Mouse (Mus musculus): Measurements from ENCODE around the gene Phf11d. TPM values are rescaled to one million over a fixed set of nuclear protein-coding genes. Genes with fewer than 3 reads are reported as not detected.
"Not testable (repeated sequence)": the region's sequence is repeated elsewhere in the genome, so short reads cannot be mapped to it uniquely, and the experiment has no call there.

The Phf11d gene
- 0.21 and 0.28 TPM in 2 replicates for polyA plus RNA-seq (2016; fragmentation: Nextera tagmentation; extraction: Ambion mirVana)

GRCm38 (mm10) chr14:59365244-59365644 is at the start of gene Phf11d:
TSS of gene Phf11d (minus strand) at chr14:59365470.
- WGBS: 78% methylated on average over 6 of the region's 6 CpGs
- Histone ChIP-seq H3K4me3 (no peak within 1 kb of the TSS), H3K4me1 (peaks cover 7% of the 10 kb centered on the region), H3K9me3 (no peaks in the 10 kb centered on the region), H3K27me3 (ENCODE audit: insufficient read depth, poor library complexity, severe bottlenecking) (no peaks in the 10 kb centered on the region), H3K36me3 (no peaks in the 10 kb centered on the region), H3K27ac (no peak within 1 kb of the TSS)
- no peak for DNase-seq (ENCODE audit: low spot score)

DNA sequence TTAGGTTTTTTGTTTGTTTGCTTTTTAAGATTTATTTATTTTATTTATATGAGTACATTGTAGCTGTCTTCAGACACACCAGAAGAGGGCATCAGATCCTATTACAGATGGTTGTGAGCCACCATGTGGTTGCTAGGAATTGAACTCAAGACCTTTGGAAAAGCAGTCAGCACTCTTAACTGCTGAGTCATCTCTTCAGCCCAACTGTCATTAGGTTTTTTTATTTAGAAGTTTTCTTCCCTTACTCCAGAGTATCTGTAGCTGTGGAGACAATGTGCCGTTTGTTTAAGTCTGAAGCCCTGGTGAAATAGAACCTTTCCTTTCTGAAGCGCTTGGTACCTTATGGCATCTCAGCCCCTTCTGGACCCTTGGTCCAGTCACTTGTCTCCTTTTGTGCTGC is 49.7 kb upstream of the Phf11d start:
- not testable (repeated sequence) for H3K27me3 ChIP-seq (ENCODE audit: insufficient read depth, poor library complexity, severe bottlenecking); H3K4me1 ChIP-seq; DNase-seq (ENCODE audit: low spot score); H3K4me3 ChIP-seq; H3K27ac ChIP-seq; H3K9me3 ChIP-seq
- 92% methylated on average over 2 of the region's 2 CpGs for WGBS
- peaks cover 31% of the 10 kb centered on the region; the same call in 1 of the 2 replicates for H3K36me3 ChIP-seq

DNA sequence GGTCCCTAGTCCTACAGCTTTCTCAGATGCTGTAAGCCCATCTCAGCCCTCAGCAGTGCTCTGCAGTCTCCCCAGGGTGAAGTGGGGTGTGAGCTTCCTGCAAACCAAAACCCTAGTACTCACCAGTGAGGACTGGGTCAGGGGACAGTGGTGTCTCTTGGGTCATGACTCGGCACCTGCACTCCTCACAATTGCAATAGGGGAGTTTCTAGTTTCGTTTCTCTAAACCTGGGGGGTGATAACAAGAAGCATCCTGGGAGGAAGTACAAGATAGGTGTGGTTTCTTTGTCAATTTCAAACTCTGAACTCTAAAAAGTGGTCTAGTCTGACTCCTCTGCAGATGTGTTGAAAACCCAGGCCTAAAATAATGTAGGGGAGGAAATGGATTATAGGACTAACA is 31.7 kb upstream of the Phf11d start:
- no peaks in the 10 kb centered on the region for H3K27me3 ChIP-seq (ENCODE audit: insufficient read depth, poor library complexity, severe bottlenecking)
- DNase-seq (ENCODE audit: low spot score): no peak
- no peak overlapping the region for H3K27ac ChIP-seq
- H3K36me3 ChIP-seq: 0 out of 2 replicates have a peak, but pooled peaks cover 3% of the 10 kb centered on the region
- H3K9me3 ChIP-seq: no peaks in the 10 kb centered on the region
- 73% methylated on average over 2 of the region's 2 CpGs for WGBS
- no peak overlapping the region for H3K4me3 ChIP-seq
- H3K4me1 ChIP-seq: no peaks in the 10 kb centered on the region

DNA sequence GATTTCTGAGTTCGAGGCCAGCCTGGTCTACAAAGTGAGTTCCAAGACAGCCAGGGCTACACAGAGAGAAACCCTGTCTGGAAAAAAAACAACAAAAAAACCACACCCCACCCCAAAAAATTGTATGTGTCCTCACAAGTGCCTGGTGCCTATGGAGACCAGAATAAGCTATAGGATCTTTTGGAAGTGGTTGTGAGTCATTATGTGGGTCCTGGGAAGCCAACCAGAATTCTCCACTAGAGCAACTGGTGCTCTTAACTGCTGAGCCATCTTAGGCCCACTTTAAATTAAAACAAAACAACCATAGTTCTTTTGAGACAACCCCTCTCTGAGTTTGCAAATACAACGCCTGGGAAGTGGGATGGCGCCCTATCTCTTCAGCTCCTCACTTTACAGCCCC is 30.0 kb upstream of the Phf11d start, which contains the start of gene Phf11c:
Gene Phf11c (minus strand): TSS at position 101 of the 400 bp plus-strand sequence.
- WGBS: 84% methylated on average over 3 of the region's 3 CpGs
- H3K4me1 ChIP-seq: no peaks in the 10 kb centered on the region
- no peak within 1 kb of the TSS for H3K4me3 ChIP-seq
- no peaks in the 10 kb centered on the region for H3K36me3 ChIP-seq
- H3K27ac ChIP-seq: no peak within 1 kb of the TSS
- H3K9me3 ChIP-seq: no peaks in the 10 kb centered on the region
- H3K27me3 ChIP-seq (ENCODE audit: insufficient read depth, poor library complexity, severe bottlenecking): no peaks in the 10 kb centered on the region
- no peak for DNase-seq (ENCODE audit: low spot score)

DNA sequence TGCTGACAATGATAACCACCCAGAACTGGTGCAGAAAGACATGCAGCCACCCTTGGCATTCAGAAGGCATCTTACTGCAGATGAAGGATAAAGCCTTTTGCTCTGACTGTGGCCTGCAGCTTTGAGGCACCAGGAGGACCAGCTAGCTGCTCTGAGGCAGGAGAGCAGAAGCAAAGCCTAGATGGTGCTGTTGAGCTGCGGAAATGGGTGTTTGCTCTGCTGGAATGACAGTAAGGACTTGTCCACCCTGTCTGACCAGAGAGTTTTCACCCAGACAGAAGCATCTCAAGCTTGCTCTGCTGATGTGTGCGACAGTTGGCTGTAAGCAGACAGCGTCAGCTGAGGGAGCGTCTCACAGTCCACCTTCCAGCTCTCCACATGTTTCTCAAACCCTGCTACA is 24.9 kb upstream of the Phf11d start:
- not testable (repeated sequence) for H3K9me3 ChIP-seq; DNase-seq (ENCODE audit: low spot score); H3K4me3 ChIP-seq; H3K27me3 ChIP-seq (ENCODE audit: insufficient read depth, poor library complexity, severe bottlenecking); H3K4me1 ChIP-seq; H3K27ac ChIP-seq; H3K36me3 ChIP-seq
- WGBS: 72% methylated on average over 4 of the region's 4 CpGs

- H3K9me3 ChIP-seq: no peaks in the 10 kb centered on the region
- WGBS: 46% methylated on average over 1 of the region's 1 CpGs
- no peak for DNase-seq (ENCODE audit: low spot score)
- no peaks in the 10 kb centered on the region for H3K4me1 ChIP-seq
- H3K4me3 ChIP-seq: no peak overlapping the region
- no peaks in the 10 kb centered on the region for H3K27me3 ChIP-seq (ENCODE audit: insufficient read depth, poor library complexity, severe bottlenecking)
- no peak overlapping the region for H3K27ac ChIP-seq
- no peaks in the 10 kb centered on the region for H3K36me3 ChIP-seq
These were observed 24.3 kb upstream of the Phf11d start for GRCm38 (mm10) chr14:59389532-59389931.

- peaks cover 4% of the 10 kb centered on the region; the same call in 1 of the 2 replicates for H3K9me3 ChIP-seq
- no peaks in the 10 kb centered on the region for H3K27me3 ChIP-seq (ENCODE audit: insufficient read depth, poor library complexity, severe bottlenecking)
- no peaks in the 10 kb centered on the region for H3K36me3 ChIP-seq
- H3K4me1 ChIP-seq: peaks cover 7% of the 10 kb centered on the region
- no peak overlapping the region for H3K4me3 ChIP-seq
- DNase-seq (ENCODE audit: low spot score): no peak
- WGBS: 86% methylated on average over 25 of the region's 25 CpGs
- no peak overlapping the region for H3K27ac ChIP-seq
These were observed 5.2 kb upstream of the Phf11d start for GRCm38 (mm10) chr14:59370348-59371068.

DNA sequence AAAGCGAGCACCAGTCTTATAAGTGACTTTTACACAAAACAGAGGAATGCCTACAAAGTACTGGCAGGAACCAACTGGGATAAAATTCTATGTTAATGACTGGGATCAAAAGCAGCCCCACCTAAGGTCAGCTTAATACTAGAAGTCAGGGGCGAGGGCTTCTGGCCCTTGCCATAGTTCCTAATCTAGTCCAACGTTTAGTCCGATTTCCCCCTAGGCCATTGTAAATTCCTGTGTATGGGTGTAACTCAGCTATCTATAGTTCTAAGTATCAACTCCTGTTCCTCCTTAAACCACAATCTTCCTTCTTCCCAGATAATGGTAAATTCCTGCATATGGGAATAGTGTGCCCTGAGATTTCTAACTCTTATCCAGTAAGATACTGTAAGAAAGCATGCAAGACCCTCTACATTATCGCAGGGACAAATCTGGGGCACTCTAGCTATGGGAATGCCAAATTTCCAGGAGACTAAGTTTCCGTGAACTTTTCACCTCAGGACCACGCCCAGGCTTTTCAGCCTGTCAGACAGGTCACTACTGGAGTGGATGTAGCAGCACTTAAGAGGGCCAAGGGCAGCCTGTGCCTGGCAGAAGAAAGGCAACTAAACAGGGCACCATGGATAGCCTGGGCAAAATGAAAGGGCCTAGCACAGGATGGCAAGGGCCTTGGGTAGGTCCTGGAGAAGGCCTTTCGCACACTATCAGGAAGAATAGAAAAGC is 1.3 kb upstream of the Phf11d start:
- Histone ChIP-seq H3K27ac (no peak overlapping the region), H3K4me3 (no peak overlapping the region), H3K36me3 (no peaks in the 10 kb centered on the region), H3K9me3 (peaks cover under 1% of the 10 kb centered on the region; the same call in 1 of the 2 replicates), H3K27me3 (ENCODE audit: insufficient read depth, poor library complexity, severe bottlenecking) (no peaks in the 10 kb centered on the region), H3K4me1 (peaks cover 7% of the 10 kb centered on the region)
- no peak for DNase-seq (ENCODE audit: low spot score)
- 54% methylated on average over 8 of the region's 8 CpGs for WGBS

- not testable (repeated sequence) for H3K4me3 ChIP-seq; H3K9me3 ChIP-seq; H3K36me3 ChIP-seq; DNase-seq (ENCODE audit: low spot score); H3K27ac ChIP-seq; H3K27me3 ChIP-seq (ENCODE audit: insufficient read depth, poor library complexity, severe bottlenecking); H3K4me1 ChIP-seq
- 63% methylated on average over 1 of the region's 1 CpGs for WGBS
These were observed 24.1 kb downstream of the Phf11d start, which contains the start of gene Phf11b for GRCm38 (mm10) chr14:59341189-59341588. TSS of gene Phf11b (minus strand) at chr14:59341351.

DNA sequence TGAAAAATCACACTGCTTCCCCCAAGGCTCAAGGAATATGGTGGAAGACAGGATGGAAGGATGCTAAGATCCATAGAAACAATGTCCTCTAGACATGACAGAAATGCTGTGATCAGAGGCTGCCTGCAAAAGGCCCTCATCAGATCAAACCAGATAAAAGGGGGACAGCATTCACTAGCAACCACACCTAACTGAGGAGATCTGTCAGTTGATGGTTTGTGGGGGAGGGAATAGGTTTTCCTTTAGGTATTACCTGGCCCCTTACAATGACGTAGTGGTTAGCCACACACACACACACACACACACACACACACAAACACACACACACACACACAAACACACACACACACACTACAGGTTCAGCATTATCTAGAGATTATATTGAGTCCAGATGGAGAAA is 25.7 kb downstream of the Phf11d start:
- no peaks in the 10 kb centered on the region for H3K27me3 ChIP-seq (ENCODE audit: insufficient read depth, poor library complexity, severe bottlenecking)
- H3K27ac ChIP-seq: no peak overlapping the region
- no peaks in the 10 kb centered on the region for H3K4me1 ChIP-seq
- no peak overlapping the region for H3K4me3 ChIP-seq
- H3K36me3 ChIP-seq: no peaks in the 10 kb centered on the region
- H3K9me3 ChIP-seq: no peaks in the 10 kb centered on the region
- WGBS: 75% methylated on average over 1 of the region's 1 CpGs
- DNase-seq (ENCODE audit: low spot score): no peak

DNA sequence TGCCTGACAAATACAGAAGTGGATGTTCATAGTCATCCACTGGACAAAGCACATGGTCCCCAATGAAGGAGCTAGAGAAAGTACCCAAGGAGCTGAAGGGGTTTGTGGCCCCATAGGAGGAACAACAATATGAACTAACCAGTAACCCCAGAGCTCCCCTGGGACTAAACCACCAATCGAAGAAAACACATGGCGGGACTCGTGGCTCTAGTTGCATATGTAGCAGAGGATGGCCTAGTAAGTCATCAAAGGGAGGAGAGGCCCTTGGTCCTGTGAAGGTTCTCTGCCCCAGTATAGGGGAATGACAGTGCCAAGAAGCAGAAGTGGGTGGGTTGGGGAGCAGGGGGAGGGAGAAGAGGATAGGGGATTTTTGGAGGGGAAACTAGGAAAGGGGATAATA is 29.2 kb downstream of the Phf11d start:
- DNase-seq (ENCODE audit: low spot score); H3K27me3 ChIP-seq (ENCODE audit: insufficient read depth, poor library complexity, severe bottlenecking); H3K36me3 ChIP-seq; H3K27ac ChIP-seq; H3K4me1 ChIP-seq; H3K9me3 ChIP-seq; H3K4me3 ChIP-seq: not testable (repeated sequence)
- WGBS: 75% methylated on average over 3 of the region's 3 CpGs

DNA sequence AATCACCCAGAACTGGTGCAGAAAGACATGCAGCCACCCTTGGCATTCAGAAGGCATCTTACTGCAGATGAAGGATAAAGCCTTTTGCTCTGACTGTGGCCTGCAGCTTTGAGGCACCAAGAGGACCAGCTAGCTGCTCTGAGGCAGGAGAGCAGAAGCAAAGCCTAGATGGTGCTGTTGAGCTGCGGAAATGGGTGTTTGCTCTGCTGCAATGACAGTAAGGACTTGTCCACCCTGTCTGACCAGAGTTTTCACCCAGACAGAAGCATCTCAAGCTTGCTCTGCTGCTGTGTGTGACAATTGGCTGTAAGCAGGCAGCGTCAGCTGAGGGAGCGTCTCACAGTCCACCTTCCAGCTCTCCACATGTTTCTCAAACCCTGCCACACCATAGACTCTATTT is 34.8 kb downstream of the Phf11d start:
- H3K27me3 ChIP-seq (ENCODE audit: insufficient read depth, poor library complexity, severe bottlenecking); H3K9me3 ChIP-seq; H3K4me1 ChIP-seq; H3K4me3 ChIP-seq; H3K27ac ChIP-seq; H3K36me3 ChIP-seq: not testable (repeated sequence)
- peak; percentile 75 for DNase-seq (ENCODE audit: low spot score)
- 43% methylated on average over 3 of the region's 3 CpGs for WGBS

DNA sequence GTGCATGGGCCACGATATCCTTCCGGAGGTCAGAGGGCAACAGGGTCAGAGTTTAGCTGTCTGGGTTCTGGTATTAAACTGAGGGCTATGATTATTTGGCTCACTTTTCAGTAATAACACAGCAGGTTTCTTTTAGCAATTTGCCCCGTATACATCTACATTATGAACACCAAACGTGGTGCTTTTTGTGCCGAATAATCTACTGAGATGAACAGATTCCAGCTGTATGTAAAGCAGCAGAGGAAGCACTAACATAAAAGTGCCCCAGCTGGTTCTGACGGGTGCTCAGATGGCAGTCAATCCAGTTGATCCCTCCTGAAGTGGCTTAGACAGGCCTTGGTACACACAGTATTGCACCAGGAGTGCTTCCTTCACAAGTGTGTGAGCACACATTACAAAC is 45.3 kb downstream of the Phf11d start:
- H3K4me1 ChIP-seq; H3K27ac ChIP-seq; H3K36me3 ChIP-seq; DNase-seq (ENCODE audit: low spot score); H3K27me3 ChIP-seq (ENCODE audit: insufficient read depth, poor library complexity, severe bottlenecking); H3K9me3 ChIP-seq; H3K4me3 ChIP-seq: not testable (repeated sequence)
- WGBS: 84% methylated on average over 6 of the region's 6 CpGs
